Mouse (Mus musculus) testis, adult 2 months (tissue): Measurements from ENCODE around the gene Hormad1. TPM values are rescaled to one million over a fixed set of nuclear protein-coding genes. Genes with fewer than 3 reads are reported as not detected.
A peak's percentile ranks its signal among the peaks of the same experiment; 100 is the strongest.

Source experiments
- H3K27ac ChIP-seq: fragments of 200-500 bp; 2 replicates; pipeline ENCODE4 v1.5.1; 2012; ENCODE audit warnings: low read depth, low read length; ENCODE audit not compliant: control insufficient read depth, insufficient read depth
- H3K27me3 ChIP-seq: fragments of 200-500 bp; 2 replicates; pipeline ENCODE4 v1.6.1; 2012; ENCODE audit warnings: mild to moderate bottlenecking, low read length, moderate library complexity; ENCODE audit not compliant: control insufficient read depth, insufficient read depth
- H3K36me3 ChIP-seq: fragments of 200-500 bp; 2 replicates; pipeline ENCODE4 v1.6.1; 2012; ENCODE audit warnings: mild to moderate bottlenecking, low read length; ENCODE audit not compliant: control insufficient read depth, insufficient read depth
- H3K4me1 ChIP-seq: fragments of 200-500 bp; 2 replicates; pipeline ENCODE4 v1.6.1; 2012; ENCODE audit warnings: low read length; ENCODE audit not compliant: control insufficient read depth, insufficient read depth
- H3K4me3 ChIP-seq: fragments of 200-500 bp; 2 replicates; pipeline ENCODE4 v1.5.1; 2012; ENCODE audit warnings: low read depth, mild to moderate bottlenecking, low read length, moderate library complexity, mixed read lengths; ENCODE audit not compliant: control insufficient read depth
- CTCF ChIP-seq: fragments of 200-500 bp; IDR thresholded peaks from 2 replicates; pipeline ENCODE4 v1.5.1; 2012; ENCODE audit warnings: low read depth, mild to moderate bottlenecking, inconsistent platforms, low read length, moderate library complexity; ENCODE audit not compliant: control insufficient read depth, insufficient read depth, insufficient replicate concordance
- POLR2A ChIP-seq: fragments of 200-500 bp; IDR thresholded peaks from 2 replicates; pipeline ENCODE4 v1.6.1; 2012; ENCODE audit warnings: low read depth, mild to moderate bottlenecking, inconsistent platforms, low read length, moderate library complexity; ENCODE audit not compliant: control insufficient read depth
- polyA plus RNA-seq: library from polyadenylated mRNA; depleted of rRNA; stranded (reverse); fragments of >200 nt; gene quantifications from 2 replicates; pipeline ENCODE4 v1.2.3, GENCODE M21; 2012; rRNA removed

Gene Hormad1
- polyA plus RNA-seq: 19.5 and 29.7 TPM in 2 replicates

DNA sequence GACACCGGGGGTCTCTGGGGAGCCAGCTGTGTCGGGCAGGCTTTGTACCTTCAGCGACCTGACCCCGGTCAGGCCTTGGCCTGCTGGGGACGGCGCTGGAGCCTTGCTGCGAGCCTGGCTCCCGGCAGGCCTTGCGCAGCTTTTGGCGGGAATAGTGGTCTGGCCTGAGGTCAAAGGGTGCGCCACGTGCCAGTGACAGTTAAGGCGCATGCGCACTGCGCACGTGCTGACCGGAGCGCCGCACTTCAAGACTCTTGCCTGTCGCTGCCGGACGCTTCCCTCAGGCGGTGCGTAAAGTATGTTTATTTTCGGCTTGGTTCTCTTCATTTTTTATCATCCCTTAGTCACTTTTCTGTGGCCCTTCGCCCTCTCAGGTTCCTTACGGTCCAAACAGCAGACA is at the start of gene Hormad1:
Hormad1 (plus strand) TSS at position 241 of the 400 bp plus-strand sequence.
- Histone ChIP-seq H3K27ac (peak within 1 kb of the TSS; percentile 96), H3K4me3 (peak within 1 kb of the TSS; percentile 93)
- TF ChIP-seq POLR2A (peak; percentile 99), CTCF (no peak)

DNA sequence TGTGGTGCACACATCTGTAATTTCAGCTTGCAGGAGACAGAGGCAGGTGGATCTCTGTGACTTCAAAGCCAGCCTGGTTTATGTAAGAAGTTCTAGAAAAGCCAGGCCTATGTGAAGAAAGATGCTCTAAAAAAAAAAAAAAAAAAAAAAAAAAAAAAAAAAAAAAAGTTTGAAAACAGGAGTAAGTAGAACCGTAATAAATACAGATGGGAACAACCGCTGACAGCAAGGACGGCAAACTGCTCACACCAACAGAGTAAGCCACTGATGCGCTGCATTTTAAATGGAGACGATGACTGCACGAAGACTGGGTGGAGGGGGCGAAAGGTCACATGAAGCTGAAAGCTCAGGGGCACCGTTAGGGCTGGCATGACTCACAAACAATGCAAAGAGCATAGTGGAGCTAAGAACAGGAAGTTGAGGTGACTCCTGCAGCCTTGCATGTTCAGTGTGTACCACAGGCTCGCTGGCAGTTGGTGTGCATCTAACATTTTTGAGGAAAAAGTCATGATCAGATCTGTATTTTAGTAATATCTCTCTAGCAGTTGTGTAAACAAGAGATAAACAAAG is 47.8 kb upstream of the Hormad1 start:
- Histone ChIP-seq H3K4me1 (no peaks in the 10 kb centered on the region), H3K27me3 (no peaks in the 10 kb centered on the region), H3K27ac (no peak overlapping the region), H3K36me3 (no peaks in the 10 kb centered on the region), H3K4me3 (no peak overlapping the region)
- TF ChIP-seq POLR2A (no peak), CTCF (no peak)

More for the DNA sequence above, at the start of gene Hormad1:
- H3K36me3 ChIP-seq: peaks cover 1% of the 10 kb centered on the region; the same call in 1 of the 2 replicates
- H3K27me3 ChIP-seq: no peaks in the 10 kb centered on the region
- H3K4me1 ChIP-seq: peaks cover 2% of the 10 kb centered on the region; the same call in 1 of the 2 replicates

DNA sequence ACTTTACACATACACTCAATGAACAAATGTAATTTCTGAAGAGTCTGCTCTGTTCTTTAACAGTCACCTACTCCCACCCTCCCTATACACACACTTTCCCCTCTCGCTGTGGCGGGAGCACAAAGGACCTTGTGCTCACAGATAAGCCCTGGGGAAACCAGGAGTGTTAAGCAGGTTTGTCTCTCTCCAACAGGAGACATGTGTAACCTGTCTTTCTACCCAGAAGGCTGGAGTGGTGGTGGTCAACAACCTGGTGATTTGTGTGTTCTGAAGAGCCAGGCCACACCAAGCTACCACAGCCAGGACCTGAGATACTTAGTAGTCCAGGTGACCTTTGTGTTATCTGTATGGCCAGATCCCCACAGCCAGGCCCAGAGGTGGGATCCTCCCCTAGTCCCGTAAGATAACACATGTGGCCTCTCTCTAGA is 42.8 kb upstream of the Hormad1 start:
- Histone ChIP-seq H3K4me3 (no peak overlapping the region), H3K36me3 (no peaks in the 10 kb centered on the region), H3K27ac (no peak overlapping the region), H3K27me3 (no peaks in the 10 kb centered on the region), H3K4me1 (no peaks in the 10 kb centered on the region)
- TF ChIP-seq POLR2A: no peak
- TF ChIP-seq CTCF: no peak

DNA sequence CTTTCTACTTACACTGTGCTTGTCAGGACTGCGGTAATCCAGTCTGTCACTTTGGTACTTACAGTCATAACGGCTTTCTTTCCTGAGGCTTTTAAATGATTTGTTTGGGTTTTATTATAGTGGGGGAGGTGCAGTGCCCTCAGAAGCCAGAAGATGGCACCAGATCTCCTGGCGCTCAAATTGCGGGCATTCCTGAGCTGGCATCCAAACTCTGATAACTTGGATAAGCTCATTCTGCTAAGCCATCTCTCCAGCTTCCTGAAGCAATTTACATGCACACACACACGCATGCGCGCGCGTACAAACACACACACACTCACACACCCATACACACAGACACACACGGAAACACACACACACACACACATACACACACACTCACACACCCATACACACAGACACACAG is 42.0 kb upstream of the Hormad1 start:
- Histone ChIP-seq H3K36me3 (no peaks in the 10 kb centered on the region), H3K27me3 (no peaks in the 10 kb centered on the region), H3K4me1 (no peaks in the 10 kb centered on the region), H3K4me3 (no peak overlapping the region), H3K27ac (no peak overlapping the region)
- TF ChIP-seq CTCF: peak; percentile 65; the same call in 1 of the 2 replicates
- no peak for TF ChIP-seq POLR2A

DNA sequence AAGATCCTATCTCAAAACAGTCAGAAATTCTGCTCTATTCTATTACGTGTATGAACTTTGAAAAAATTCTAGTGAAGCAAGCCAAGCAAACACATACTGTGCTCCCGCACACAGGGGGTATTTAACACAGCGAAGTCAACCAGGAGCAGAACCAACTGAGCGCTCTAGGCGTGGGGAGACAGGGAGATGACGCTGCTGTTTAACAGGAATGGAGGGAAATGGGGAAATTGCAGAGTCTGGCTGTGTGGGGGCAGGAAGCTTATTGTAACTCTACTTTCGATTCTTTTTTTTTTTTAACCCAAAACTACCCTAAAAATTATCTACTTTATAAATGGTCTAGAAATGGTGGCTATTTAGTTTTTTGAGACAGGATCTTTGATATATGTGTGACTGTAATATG is 40.6 kb upstream of the Hormad1 start:
- TF ChIP-seq POLR2A (no peak), CTCF (no peak)
- no peaks in the 10 kb centered on the region for H3K4me1 ChIP-seq
- no peaks in the 10 kb centered on the region for H3K27me3 ChIP-seq
- no peaks in the 10 kb centered on the region for H3K36me3 ChIP-seq
- H3K27ac ChIP-seq: no peak overlapping the region
- H3K4me3 ChIP-seq: no peak overlapping the region

DNA sequence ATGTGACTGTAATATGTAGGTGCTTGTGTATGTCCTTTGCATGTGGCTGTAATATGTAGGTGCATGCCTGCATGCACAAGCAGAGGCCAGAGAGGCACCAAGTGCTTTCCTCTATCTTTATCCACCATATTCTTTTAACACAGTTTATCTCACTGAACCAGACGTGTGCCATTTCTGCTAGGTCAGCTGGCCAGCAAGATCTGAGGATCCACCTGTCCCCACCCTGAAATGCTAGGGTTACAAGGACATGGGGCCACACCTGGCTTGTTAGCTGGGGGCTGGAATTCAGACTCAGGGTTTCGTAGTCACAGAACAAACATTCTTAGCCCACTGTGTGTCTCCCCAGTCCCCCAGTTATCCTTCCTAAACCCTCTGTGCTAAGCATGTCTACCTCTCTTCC is 40.2 kb upstream of the Hormad1 start:
- H3K27me3 ChIP-seq: no peaks in the 10 kb centered on the region
- H3K27ac ChIP-seq: no peak overlapping the region
- no peak for TF ChIP-seq POLR2A
- TF ChIP-seq CTCF: no peak
- no peaks in the 10 kb centered on the region for H3K4me1 ChIP-seq
- no peaks in the 10 kb centered on the region for H3K36me3 ChIP-seq
- H3K4me3 ChIP-seq: no peak overlapping the region

DNA sequence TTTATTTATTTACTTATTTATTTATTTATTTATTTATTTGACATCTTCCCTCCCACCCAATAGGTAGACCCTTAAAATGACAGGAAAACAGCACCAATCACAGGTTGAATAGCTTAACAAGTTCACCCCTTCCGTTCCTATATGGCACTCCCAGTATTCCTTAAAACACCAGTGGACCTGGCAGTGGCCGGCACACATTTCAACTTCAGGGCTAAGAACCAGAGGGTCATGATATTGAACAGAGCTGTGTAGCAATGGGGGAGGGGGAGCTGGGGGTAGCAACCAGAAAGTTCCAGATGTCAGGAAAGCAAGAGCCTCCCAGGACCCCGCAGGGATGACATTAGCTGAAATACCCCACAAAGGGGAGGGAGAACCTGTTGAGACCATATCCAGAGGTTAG is 39.4 kb upstream of the Hormad1 start:
- Histone ChIP-seq H3K27me3 (no peaks in the 10 kb centered on the region), H3K4me3 (no peak overlapping the region), H3K27ac (no peak overlapping the region), H3K36me3 (no peaks in the 10 kb centered on the region), H3K4me1 (no peaks in the 10 kb centered on the region)
- TF ChIP-seq POLR2A (no peak), CTCF (no peak)
